Mouse (Mus musculus): ENCODE measurements around the gene Aip.
"Not testable (repeated sequence)": the region's sequence is repeated elsewhere in the genome, so short reads cannot be mapped to it uniquely, and the experiment has no call there.

Gene Aip

GRCm38 (mm10) chr19:4135963-4136345 is 10.3 kb upstream of the Aip start:
- peak; percentile 60 for DNase-seq (ENCODE audit: low spot score)

GRCm38 (mm10) chr19:4135229-4135962 is 9.7 kb upstream of the Aip start:
- peak; percentile 74 for DNase-seq (ENCODE audit: low spot score)

- peak; percentile 57 for DNase-seq (ENCODE audit: low spot score)
These were observed 8.7 kb upstream of the Aip start for GRCm38 (mm10) chr19:4134354-4134753.

GRCm38 (mm10) chr19:4131768-4132167 is 6.1 kb upstream of the Aip start:
- no peak for DNase-seq (ENCODE audit: low spot score)

- DNase-seq (ENCODE audit: low spot score): no peak
These were observed 5.4 kb upstream of the Aip start for GRCm38 (mm10) chr19:4131075-4131474.

- peak; percentile 88 for DNase-seq (ENCODE audit: low spot score)
These were observed 4.4 kb upstream of the Aip start for GRCm38 (mm10) chr19:4130106-4130505.

- no peak for DNase-seq (ENCODE audit: low spot score)
These were observed 3.8 kb upstream of the Aip start for GRCm38 (mm10) chr19:4129462-4129861.

- DNase-seq (ENCODE audit: low spot score): peak; percentile 63
These were observed 1.3 kb upstream of the Aip start for GRCm38 (mm10) chr19:4126759-4127495.

GRCm38 (mm10) chr19:4125268-4125667 is 390 bp downstream of the Aip start:
- DNase-seq (ENCODE audit: low spot score): peak; percentile 50

GRCm38 (mm10) chr19:4124432-4124831 is 1.2 kb downstream of the Aip start:
- no peak for DNase-seq (ENCODE audit: low spot score)

- no peak for DNase-seq (ENCODE audit: low spot score)
These were observed 3.0 kb downstream of the Aip start for GRCm38 (mm10) chr19:4122411-4123370.

GRCm38 (mm10) chr19:4121896-4122295 is 3.8 kb downstream of the Aip start:
- not testable (repeated sequence) for DNase-seq (ENCODE audit: low spot score)

- peak; percentile 100 for DNase-seq (ENCODE audit: low spot score)
These were observed 4.4 kb downstream of the Aip start for GRCm38 (mm10) chr19:4121097-4121805.

GRCm38 (mm10) chr19:4120496-4120895 is 5.2 kb downstream of the Aip start:
- no peak for DNase-seq (ENCODE audit: low spot score)

GRCm38 (mm10) chr19:4119716-4120487 is 5.8 kb downstream of the Aip start:
- DNase-seq (ENCODE audit: low spot score): no peak

- no peak for DNase-seq (ENCODE audit: low spot score)
These were observed 7.3 kb downstream of the Aip start for GRCm38 (mm10) chr19:4118350-4118749.

GRCm38 (mm10) chr19:4117006-4117405 is 8.7 kb downstream of the Aip start:
- no peak for DNase-seq (ENCODE audit: low spot score)

GRCm38 (mm10) chr19:4115816-4116215 is 9.8 kb downstream of the Aip start:
- DNase-seq (ENCODE audit: low spot score): no peak

GRCm38 (mm10) chr19:4115144-4115543 is 10.5 kb downstream of the Aip start:
- DNase-seq (ENCODE audit: low spot score): no peak

GRCm38 (mm10) chr19:4114551-4114950 is 11.1 kb downstream of the Aip start:
- DNase-seq (ENCODE audit: low spot score): no peak

- peak; percentile 76 for DNase-seq (ENCODE audit: low spot score)
These were observed 11.8 kb downstream of the Aip start for GRCm38 (mm10) chr19:4113806-4114230.

All from adipocyte (in vitro differentiated cells).